Mouse (Mus musculus) fat pad, adult 2 months (tissue): ENCODE data around the gene Tbc1d16.
"Not testable (repeated sequence)": the region's sequence is repeated elsewhere in the genome, so short reads cannot be mapped to it uniquely, and the experiment has no call there.

ENCODE experiments used
- DNase-seq: peaks from one replicate; pipeline ENCODE4 v3.0.0-alpha.2; 2011; ENCODE audit warnings: low read depth, low spot score; ENCODE audit errors: extremely low read depth

Gene Tbc1d16

DNA sequence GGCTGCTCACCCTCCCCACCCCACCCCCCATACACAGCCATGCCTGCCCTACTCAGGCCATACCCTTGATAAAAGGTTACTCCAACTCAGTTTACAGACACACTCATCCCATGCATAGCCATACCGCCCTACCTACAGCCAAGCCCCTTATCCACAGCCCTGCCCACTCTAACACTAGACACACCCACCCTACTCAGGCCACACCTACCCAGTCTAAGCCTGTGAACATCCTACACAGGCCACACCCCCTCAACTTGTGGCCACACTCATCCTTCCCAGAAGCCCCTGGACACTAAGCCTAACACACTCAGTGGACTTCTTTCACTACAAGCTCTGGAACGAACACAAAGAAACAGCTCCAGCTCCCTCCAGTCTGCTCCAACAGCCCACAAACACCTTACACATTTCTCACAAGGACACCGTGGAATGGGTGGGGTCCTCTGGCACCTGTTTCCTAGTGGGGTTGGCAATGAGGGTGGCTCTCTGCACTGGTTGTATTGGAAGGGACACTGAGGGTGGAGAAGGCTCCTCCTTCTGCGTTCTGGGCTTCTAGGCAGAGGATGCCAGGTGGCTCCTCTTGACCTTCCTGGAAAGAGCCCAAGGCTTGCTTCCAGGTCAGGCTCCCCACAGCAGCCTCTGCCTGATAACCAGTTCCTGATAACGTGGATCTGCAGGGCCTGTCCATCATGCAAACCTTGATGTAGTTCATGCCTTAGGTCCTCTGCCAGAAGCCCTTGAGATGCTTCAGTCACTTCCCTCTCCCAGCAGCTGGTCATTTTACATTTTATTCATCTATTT lies 104.6 kb downstream of the Tbc1d16 start:
- DNase-seq, result no peak

DNA sequence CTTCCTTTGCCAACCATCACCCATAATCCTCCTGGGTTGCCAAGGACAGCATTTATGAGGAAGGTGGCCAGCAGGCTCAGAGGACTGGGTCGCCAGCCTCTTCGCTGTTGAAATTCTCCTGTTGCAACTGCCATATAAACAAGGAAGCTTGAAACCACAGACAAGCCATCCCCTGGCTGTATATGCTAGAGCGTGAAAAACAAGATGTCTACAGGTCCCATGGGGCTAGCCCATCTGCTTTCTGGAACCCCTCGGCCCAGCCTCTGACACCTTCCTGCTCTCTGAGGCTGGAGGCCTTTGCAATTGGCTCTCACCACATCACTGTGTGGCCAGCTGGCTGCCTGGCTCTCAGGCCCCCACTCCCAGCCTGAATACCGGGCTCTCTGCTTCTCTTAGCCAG lies 105.9 kb downstream of the Tbc1d16 start:
- DNase-seq, result no peak

DNA sequence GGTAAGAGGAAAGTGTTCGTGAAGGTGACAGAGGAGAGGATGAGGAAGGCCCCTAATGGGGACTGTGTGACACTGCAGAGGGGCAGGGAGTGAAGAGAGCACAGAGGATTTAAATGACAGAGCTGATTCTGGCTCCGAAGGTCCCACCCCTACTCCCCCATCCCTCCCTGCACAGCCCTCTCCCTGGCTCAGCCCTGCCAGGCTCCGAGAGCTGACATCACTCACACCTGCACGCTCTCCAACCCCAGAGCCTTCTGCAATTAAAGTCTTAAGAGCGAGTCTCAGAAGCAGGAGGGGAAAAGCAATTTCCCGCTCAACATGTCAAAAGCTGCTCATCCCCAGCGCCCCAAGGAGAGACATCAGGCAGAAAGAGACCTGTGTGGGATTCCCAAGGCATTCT lies 109.4 kb downstream of the Tbc1d16 start:
- DNase-seq, result no peak

GRCm38 (mm10) chr11:119117945-119118344 lies 110.4 kb downstream of the Tbc1d16 start:
- no peak for DNase-seq

GRCm38 (mm10) chr11:119116992-119117391 lies 111.3 kb downstream of the Tbc1d16 start:
- DNase-seq, result no peak

DNA sequence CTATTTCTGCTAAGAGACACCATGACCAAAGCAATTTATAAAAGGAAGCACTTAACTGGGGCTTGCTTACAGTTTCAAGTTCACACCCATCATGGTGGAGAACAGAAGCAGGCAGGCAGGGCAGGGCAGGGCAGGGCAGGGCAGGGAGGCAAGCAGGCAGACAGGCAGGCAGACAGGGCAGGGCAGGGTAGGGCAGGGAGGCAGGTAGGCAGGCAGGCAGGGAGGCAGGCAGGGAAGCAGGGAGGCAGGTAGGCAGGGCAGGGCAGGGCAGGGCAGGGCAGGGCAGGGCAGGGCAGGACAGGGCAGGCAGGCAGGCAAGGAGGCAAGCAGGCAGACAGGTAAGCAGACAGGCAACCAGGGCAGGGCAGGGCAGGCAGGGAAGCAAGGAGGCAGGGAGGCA lies 115.6 kb downstream of the Tbc1d16 start:
- no peak for DNase-seq

- DNase-seq, result no peak
These were observed 117.0 kb downstream of the Tbc1d16 start for GRCm38 (mm10) chr11:119111345-119111744.

DNA sequence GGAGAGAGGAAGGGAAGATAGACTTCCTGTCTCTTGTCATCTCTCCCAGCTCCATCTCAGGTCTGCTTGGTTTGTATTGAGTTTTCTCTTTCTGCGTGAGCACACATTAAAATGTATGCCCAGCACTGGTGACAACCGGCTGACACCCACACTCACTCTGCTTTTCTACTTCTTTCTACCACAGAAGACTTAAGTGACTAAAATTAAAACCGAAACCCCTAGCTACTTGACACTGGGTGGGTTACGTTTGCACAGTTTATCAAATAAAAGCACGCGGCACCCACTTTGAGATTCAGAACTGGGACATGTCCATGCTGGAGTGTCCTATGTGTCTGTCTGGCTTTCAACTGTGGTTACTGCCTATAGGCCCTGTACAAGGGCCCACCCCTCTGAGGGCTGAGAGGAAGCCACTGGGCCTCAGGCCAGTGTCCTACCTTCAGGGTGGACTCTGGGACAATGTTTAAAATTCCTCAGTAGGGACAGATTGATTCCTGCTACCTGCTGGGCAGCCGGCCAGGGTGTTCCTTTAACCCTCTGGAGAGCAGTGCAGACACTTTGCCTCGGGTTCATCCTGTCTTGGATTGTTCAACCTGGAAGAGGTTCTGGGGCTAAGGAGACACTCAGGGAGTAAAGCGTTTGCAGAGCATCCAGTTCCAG lies 118.8 kb downstream of the Tbc1d16 start:
- no peak for DNase-seq

GRCm38 (mm10) chr11:119108573-119109263 lies 119.6 kb downstream of the Tbc1d16 start:
- no peak for DNase-seq

- no peak for DNase-seq
These were observed 122.0 kb downstream of the Tbc1d16 start for GRCm38 (mm10) chr11:119106289-119106688.

DNA sequence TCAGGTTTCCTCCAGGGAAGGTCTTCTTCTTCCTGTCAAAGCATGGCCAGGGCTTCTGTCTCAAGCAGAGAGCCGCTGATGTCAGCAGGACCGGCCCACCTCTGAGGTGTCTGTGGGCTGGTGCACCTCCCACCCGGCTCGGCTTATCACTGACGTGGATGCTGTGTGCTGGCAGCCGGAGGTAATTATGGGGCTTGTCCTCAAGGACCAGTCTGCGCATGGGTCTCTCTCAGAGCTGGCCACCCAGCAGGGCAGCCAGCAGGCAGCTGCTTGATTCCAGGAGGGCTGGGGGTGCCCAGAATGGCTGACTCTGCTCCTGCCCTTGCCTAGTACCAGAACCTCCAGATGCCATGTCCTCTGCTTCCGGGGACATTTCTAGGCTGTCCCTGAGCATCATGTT lies 122.6 kb downstream of the Tbc1d16 start:
- DNase-seq, result no peak

GRCm38 (mm10) chr11:119105071-119105609 lies 123.2 kb downstream of the Tbc1d16 start:
- DNase-seq, result no peak

GRCm38 (mm10) chr11:119103991-119104390 lies 124.3 kb downstream of the Tbc1d16 start:
- no peak for DNase-seq

DNA sequence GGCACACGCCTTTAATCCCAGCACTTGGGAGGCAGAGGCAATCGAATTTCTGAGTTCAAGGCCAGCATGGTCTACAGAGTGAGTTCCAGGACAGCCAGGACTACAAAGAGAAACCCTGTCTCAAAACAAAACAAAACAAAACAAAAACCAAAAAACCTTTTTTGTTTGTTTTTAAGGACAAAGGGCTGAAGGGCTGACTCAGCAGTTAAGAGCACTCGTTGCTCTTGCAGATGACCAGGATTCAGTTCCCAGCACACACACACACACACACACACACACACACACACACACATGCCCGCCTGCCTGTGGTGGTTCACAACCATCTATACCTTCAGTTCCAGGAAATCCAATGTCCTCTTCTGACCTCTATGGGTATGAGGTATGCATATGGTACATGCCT lies 127.9 kb downstream of the Tbc1d16 start:
- not testable (repeated sequence) for DNase-seq

- no peak for DNase-seq
These were observed 130.1 kb downstream of the Tbc1d16 start for GRCm38 (mm10) chr11:119098202-119098601.

GRCm38 (mm10) chr11:119095441-119095840 lies 132.9 kb downstream of the Tbc1d16 start:
- no peak for DNase-seq

DNA sequence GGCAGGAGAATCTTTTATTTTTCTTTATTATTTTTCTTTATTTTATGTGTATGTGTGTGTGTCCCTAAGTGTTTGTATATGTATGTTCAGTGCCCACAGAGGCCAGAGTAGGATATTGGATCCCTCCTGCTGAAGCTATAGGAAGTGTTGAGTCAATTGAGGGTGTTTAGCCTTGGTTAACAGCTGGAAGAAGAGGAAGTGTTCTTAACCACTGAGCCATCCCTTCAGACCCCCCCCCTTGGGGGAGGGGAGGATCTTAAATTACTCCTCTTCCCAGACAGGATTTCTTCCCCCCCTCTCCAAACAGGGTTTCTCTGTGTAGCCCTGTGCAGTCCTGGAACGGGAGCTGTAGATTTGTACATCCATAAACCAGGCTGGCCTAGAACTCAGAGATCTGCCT lies 135.0 kb downstream of the Tbc1d16 start:
- no peak for DNase-seq
